Mouse (Mus musculus) forebrain, embryonic 12.5 days (tissue): Measurements from ENCODE around the gene Syngr1. TPM values are rescaled to one million over a fixed set of nuclear protein-coding genes. Genes with fewer than 3 reads are reported as not detected.

Experiments used
- ATAC-seq: fragments of 200-750 bp; cut with Nextera tagmentation; 2 replicates; pipeline ENCODE4 v1.8.0; 2017; ENCODE audit warnings: moderate TSS enrichment; ENCODE audit not compliant: low FRiP score
- H3K27ac ChIP-seq: fragments of 300-500 bp; sonication (generic); 2 replicates; pipeline ENCODE4 v1.5.1; 2016; ENCODE audit warnings: mild to moderate bottlenecking
- H3K27me3 ChIP-seq: fragments of 300-500 bp; sonication (generic); 2 replicates; pipeline ENCODE4 v1.6.1; 2016; ENCODE audit warnings: mild to moderate bottlenecking
- H3K36me3 ChIP-seq: fragments of 300-500 bp; sonication (generic); replicated peaks from 2 replicates; pipeline ENCODE4 v1.6.1; 2016; ENCODE audit warnings: mild to moderate bottlenecking
- H3K4me1 ChIP-seq: fragments of 300-500 bp; sonication (generic); 2 replicates; pipeline ENCODE4 v1.6.1; 2016
- H3K4me2 ChIP-seq: fragments of 300-500 bp; sonication (generic); 2 replicates; pipeline ENCODE4 v1.6.1; 2016; ENCODE audit warnings: mild to moderate bottlenecking, moderate library complexity
- H3K4me3 ChIP-seq: fragments of 300-500 bp; sonication (generic); replicated peaks from 2 replicates; pipeline ENCODE4 v1.5.1; 2016; ENCODE audit warnings: mild to moderate bottlenecking
- H3K9ac ChIP-seq: fragments of 300-500 bp; sonication (generic); 2 replicates; pipeline ENCODE4 v1.6.1; 2016; ENCODE audit warnings: mild to moderate bottlenecking
- H3K9me3 ChIP-seq: fragments of 300-500 bp; sonication (generic); 2 replicates; pipeline ENCODE4 v1.6.1; 2016
- WGBS: fragments of 180-500 bp; shearing (Covaris S2); methylation state at CpG from one replicate; pipeline ENCODE4 v1.1.7; 2016; 5-methylcytosine and 5-hydroxymethylcytosine counted together
- microRNA-seq: library from miRNA; unstranded; fragments of <30 nt; microRNA quantifications from one replicate; pipeline ENCODE4, GENCODE M21; 2017
- polyA plus RNA-seq: library from polyadenylated mRNA; unstranded; fragments of >200 nt; fragmentation: Nextera tagmentation; extraction: Ambion mirVana; gene quantifications from 2 replicates; pipeline ENCODE4 v1.2.1, GENCODE M21; 2016

Gene Syngr1
- polyA plus RNA-seq, 1 experiment from 2014 or later = 12.1 TPM

DNA sequence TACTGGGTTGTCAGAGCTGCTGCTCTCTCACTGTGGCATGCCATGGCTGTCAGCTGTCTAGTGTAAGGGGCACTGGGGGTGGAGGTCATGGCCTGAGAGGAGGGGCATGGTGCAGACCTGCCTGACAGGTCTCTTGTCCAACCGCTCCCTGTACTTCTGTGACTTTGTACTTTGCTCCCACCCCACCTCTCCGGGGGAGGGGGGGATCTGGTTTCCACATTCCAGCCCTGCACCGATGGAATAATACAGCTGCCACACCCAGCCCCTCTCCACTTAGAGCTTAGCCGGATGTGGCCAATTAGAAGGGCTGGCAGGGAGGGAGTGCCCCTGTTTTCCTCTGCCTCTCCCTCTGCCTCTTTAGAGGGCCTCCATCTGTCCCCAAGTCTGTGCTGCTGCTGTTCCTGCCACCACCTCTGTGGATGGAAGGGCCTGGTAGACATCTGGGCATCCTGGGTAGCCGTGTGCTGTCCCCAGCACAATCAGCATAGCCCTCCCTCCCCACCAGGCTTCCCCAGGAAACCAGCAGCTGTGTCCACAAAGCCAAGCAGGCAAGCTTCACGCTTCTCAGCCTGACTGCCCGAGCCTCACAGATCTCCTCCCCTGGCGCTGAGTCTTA is 68.3 kb downstream of the Syngr1 start:
- Histone ChIP-seq H3K9ac (peak overlapping the region; percentile 25; the same call in 1 of the 2 replicates), H3K27me3 (no peaks in the 10 kb centered on the region), H3K4me2 (no peak overlapping the region), H3K9me3 (no peaks in the 10 kb centered on the region), H3K36me3 (peaks cover 78% of the 10 kb centered on the region), H3K4me3 (no peak overlapping the region), H3K4me1 (peaks cover 6% of the 10 kb centered on the region), H3K27ac (peak overlapping the region; percentile 13; the same call in 1 of the 2 replicates)
- 56% methylated on average over 8 of the region's 8 CpGs for WGBS
- ATAC-seq = no peak

DNA sequence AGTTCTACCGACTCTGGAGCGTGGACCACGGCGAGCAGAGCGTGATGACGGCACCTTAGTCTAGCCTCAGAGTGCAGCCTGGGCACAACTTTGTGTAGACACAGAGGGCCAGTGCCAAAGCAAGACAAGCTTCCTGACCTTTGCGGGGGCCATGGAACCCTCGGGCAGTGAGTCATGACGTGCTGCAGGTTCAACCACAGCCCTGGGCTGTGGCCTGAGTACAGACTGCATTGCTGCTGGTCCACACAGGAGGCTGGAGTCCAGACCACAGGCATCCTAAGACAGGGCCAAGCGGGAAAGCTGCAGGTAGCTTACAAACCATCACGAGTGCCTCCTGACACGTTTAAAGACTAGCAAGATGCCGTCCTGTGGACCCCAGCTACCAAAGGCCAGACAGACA is 69.1 kb downstream of the Syngr1 start:
- Histone ChIP-seq H3K4me2 (no peak overlapping the region), H3K9ac (no peak overlapping the region), H3K4me3 (no peak overlapping the region), H3K4me1 (peaks cover 6% of the 10 kb centered on the region), H3K27ac (0 out of 2 replicates have a peak overlapping the region, but pooled peaks have one; percentile 13), H3K36me3 (peaks cover 70% of the 10 kb centered on the region), H3K9me3 (no peaks in the 10 kb centered on the region), H3K27me3 (no peaks in the 10 kb centered on the region)
- WGBS = 94% methylated on average over 13 of the region's 13 CpGs
- no peak for ATAC-seq

DNA sequence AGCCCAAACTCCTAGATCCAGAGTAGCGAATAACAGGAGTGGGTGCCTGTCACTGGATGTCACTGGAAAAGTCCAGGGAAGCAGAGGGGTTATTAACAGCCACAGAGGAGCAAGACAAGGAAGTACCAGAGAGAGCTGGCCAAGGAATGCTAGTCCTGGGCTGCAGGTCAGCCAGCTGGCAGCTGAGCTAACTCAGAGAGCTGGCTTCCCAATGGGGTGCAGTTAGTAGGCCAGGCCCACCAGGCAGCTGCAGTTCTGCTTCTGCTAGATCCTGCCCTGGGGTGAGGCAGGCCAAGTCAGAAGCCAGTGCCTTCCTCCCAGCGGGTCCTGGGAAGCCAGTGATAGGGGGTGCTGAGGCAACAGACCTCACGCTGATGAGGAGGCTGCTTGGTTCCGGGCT is 69.6 kb downstream of the Syngr1 start:
- 89% methylated on average over 4 of the region's 4 CpGs for WGBS
- H3K4me1 ChIP-seq = peaks cover 6% of the 10 kb centered on the region
- no peak overlapping the region for H3K9ac ChIP-seq
- no peaks in the 10 kb centered on the region for H3K9me3 ChIP-seq
- no peak overlapping the region for H3K4me3 ChIP-seq
- H3K27me3 ChIP-seq = no peaks in the 10 kb centered on the region
- H3K36me3 ChIP-seq = peaks cover 65% of the 10 kb centered on the region
- H3K4me2 ChIP-seq = no peak overlapping the region
- no peak for ATAC-seq
- H3K27ac ChIP-seq = no peak overlapping the region

GRCm38 (mm10) chr15:80161199-80161598 is 70.1 kb downstream of the Syngr1 start:
- Histone ChIP-seq H3K9ac (no peak overlapping the region), H3K4me3 (no peak overlapping the region), H3K27ac (no peak overlapping the region), H3K36me3 (peaks cover 60% of the 10 kb centered on the region), H3K4me1 (peaks cover 6% of the 10 kb centered on the region), H3K27me3 (no peaks in the 10 kb centered on the region), H3K9me3 (no peaks in the 10 kb centered on the region), H3K4me2 (no peak overlapping the region)
- no peak for ATAC-seq
- 93% methylated on average over 3 of the region's 3 CpGs for WGBS

- no peak overlapping the region for H3K4me2 ChIP-seq
- no peak overlapping the region for H3K27ac ChIP-seq
- peaks cover 6% of the 10 kb centered on the region for H3K4me1 ChIP-seq
- WGBS = 88% methylated on average over 4 of the region's 4 CpGs
- H3K36me3 ChIP-seq = peaks cover 53% of the 10 kb centered on the region
- no peaks in the 10 kb centered on the region for H3K9me3 ChIP-seq
- H3K4me3 ChIP-seq = no peak overlapping the region
- H3K9ac ChIP-seq = no peak overlapping the region
- no peak for ATAC-seq
- no peaks in the 10 kb centered on the region for H3K27me3 ChIP-seq
Measured at GRCm38 (mm10) chr15:80162401-80162964, 71.3 kb downstream of the Syngr1 start.

GRCm38 (mm10) chr15:80163274-80163673 is 72.1 kb downstream of the Syngr1 start:
- Histone ChIP-seq H3K27ac (no peak overlapping the region), H3K36me3 (peaks cover 45% of the 10 kb centered on the region), H3K4me2 (no peak overlapping the region), H3K27me3 (no peaks in the 10 kb centered on the region), H3K4me1 (peaks cover 6% of the 10 kb centered on the region), H3K9me3 (no peaks in the 10 kb centered on the region), H3K9ac (no peak overlapping the region), H3K4me3 (no peak overlapping the region)
- 94% methylated on average over 11 of the region's 11 CpGs for WGBS
- no peak for ATAC-seq

DNA sequence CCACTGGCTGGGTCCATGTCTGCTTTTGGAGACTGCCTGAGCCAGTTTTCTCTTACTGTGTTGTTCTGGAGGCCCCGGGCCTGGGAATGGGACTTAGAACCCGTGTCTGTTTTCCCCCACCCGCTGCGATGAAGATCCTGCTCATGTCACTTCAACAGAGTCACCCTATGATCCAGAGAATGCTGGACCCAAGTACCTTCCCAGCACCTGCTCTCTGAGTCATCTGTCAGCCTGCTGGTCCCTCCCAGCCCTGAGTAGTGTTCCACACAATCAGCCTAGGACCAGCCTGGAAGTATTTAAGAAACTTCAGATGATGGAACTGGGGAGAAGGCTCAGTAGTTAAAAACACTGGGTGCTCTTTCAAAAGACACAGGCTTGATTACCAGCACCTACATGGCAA is 72.6 kb downstream of the Syngr1 start:
- Histone ChIP-seq H3K9ac (no peak overlapping the region), H3K27me3 (no peaks in the 10 kb centered on the region), H3K4me1 (peaks cover 6% of the 10 kb centered on the region), H3K9me3 (no peaks in the 10 kb centered on the region), H3K27ac (no peak overlapping the region), H3K4me2 (no peak overlapping the region), H3K4me3 (no peak overlapping the region), H3K36me3 (peaks cover 41% of the 10 kb centered on the region)
- 94% methylated on average over 4 of the region's 4 CpGs for WGBS
- ATAC-seq = no peak

DNA sequence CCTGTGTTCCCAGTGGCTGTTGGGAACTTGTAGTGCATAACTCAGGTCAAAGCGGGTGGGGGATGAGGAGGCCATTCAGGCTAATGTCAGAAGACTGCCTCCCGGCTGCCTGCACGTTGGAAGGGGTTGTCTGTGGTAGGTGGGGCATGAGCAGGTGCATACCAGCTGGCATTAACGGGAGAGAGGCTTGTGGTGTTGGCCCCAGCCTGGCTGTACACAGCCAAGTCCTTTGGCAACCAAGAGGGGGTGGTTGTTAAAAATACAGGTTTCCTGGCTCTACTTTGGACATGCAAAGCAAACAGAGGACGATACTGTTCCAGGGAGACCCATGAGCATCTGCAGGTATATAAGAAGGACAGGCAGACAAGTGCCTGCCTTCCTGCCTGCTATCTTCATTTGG is 74.3 kb downstream of the Syngr1 start:
- no peak for ATAC-seq
- Histone ChIP-seq H3K27ac (no peak overlapping the region), H3K9ac (no peak overlapping the region), H3K9me3 (no peaks in the 10 kb centered on the region), H3K27me3 (no peaks in the 10 kb centered on the region), H3K4me1 (no peaks in the 10 kb centered on the region), H3K4me3 (no peak overlapping the region), H3K4me2 (no peak overlapping the region), H3K36me3 (peaks cover 24% of the 10 kb centered on the region)
- 69% methylated on average over 5 of the region's 5 CpGs for WGBS

Small RNAs within 50 kb of the gene (microRNA-seq; reads per million reads assigned to microRNA genes)
- 41.3 reads per million, percentile 41 among the genes with 10 or more reads in this experiment for gene Snord43

Other genes starting within 250 kb of the Syngr1 start
- 7.4 and 8.4 TPM in 2 replicates for gene Apobec3, start 199.7 kb upstream of the Syngr1 start, polyA plus RNA-seq
- 3.3 and 3.6 TPM in 2 replicates for gene Cbx7, start 120.2 kb upstream of the Syngr1 start, polyA plus RNA-seq
- 2.1 and 2.3 TPM in 2 replicates for gene Pdgfb, start 76.4 kb upstream of the Syngr1 start, polyA plus RNA-seq
- 659 and 694 TPM in 2 replicates for gene Rpl3, start 534 bp downstream of the Syngr1 start, polyA plus RNA-seq
- 40.5 and 44.0 TPM in 2 replicates for gene Tab1, start 41.8 kb downstream of the Syngr1 start, polyA plus RNA-seq
- 8.6 and 9.6 TPM in 2 replicates for gene Mgat3, start 82.4 kb downstream of the Syngr1 start, polyA plus RNA-seq
- 38.6 and 44.2 TPM in 2 replicates for gene Mief1, start 142.7 kb downstream of the Syngr1 start, polyA plus RNA-seq
- gene AC140267.1, start 144.5 kb downstream of the Syngr1 start, polyA plus RNA-seq = not detected in 2 replicates
- 132 and 142 TPM in 2 replicates for gene Atf4, start 163.8 kb downstream of the Syngr1 start, polyA plus RNA-seq
- gene Rps19bp1, start 173.0 kb downstream of the Syngr1 start, polyA plus RNA-seq = 57.4 and 65.2 TPM in 2 replicates
- gene Cacna1i, start 195.9 kb downstream of the Syngr1 start, polyA plus RNA-seq = 0.17 and 0.21 TPM in 2 replicates